Mouse (Mus musculus) embryo, embryonic 10 days (tissue): ENCODE data around the gene Fam57a.

Source experiments
- DNase-seq: peaks from one replicate; pipeline ENCODE4 v3.0.0-alpha.2; 2015; ENCODE audit warnings: low spot score

The Fam57a gene

DNA sequence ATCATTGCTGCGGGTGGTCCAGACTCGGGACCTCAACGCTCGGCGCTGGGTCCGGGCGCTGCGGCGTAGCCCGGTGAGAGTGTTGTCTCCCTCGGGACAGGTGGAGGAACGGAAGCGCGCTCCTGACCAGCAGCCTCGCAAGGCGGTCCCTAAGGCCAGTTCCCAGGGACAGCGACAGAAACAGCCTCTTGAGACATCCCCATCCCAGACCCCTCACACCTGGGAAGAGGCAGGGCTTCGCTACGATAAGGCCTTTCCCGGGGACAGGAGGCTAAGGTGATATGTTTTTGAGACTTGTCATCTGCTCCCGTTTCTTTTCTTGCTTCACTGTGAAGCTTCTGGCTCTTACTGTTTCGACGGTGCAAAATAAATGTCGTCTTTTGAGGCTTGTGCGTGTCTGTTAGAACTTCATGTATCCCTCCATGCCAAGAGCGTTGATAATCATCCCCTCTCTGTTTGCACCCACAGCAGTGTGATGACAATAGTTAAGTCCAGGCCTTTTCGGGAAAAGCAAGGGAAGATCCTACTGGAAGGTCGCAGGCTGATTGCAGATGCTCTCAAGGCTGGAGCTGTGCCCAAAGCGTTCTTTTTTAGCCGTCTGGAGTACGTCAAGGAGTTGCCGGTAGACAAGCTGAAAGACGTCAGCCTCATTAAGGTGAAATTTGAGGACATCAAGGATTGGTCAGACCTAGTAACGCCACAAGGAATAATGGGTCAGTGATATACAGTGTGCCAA lies 64.5 kb downstream of the Fam57a start:
- no peak for DNase-seq

GRCm38 (mm10) chr11:76246439-76246838 lies 67.0 kb downstream of the Fam57a start:
- no peak for DNase-seq

GRCm38 (mm10) chr11:76247239-76247638 lies 67.8 kb downstream of the Fam57a start:
- DNase-seq, result no peak

- no peak for DNase-seq
These were observed 72.6 kb downstream of the Fam57a start for GRCm38 (mm10) chr11:76252036-76252435.

GRCm38 (mm10) chr11:76253145-76253917 lies 73.9 kb downstream of the Fam57a start:
- DNase-seq, result peak; percentile 88

- DNase-seq, result no peak
These were observed 74.4 kb downstream of the Fam57a start for GRCm38 (mm10) chr11:76253918-76254264.

DNA sequence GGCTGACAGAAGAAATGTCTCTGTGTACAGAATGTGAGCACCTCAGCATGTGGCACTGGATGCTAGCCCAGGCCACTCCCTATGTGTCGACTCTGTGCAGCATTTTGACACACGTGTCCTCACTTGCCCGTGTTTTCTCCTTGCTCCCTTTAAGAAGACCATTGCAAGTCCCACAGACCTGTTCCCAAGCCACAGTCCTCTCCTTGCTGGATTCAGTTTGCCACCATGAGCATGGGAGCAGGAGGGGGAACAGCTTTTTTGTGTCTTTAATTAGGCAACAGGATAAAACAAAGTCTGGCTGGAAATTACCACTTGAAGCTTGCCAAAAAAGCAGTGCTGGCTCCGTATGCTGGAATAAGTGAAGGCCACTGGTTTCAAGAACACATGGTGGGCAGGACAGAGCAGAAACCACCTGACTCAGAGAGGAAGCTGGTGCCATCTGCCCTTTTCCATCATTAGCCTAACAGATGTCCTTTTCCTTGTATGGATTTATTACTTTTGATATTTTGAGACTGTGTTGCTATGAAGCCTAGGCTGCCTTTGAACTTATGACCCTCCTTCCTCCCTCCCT lies 76.0 kb downstream of the Fam57a start:
- DNase-seq, result peak; percentile 35

DNA sequence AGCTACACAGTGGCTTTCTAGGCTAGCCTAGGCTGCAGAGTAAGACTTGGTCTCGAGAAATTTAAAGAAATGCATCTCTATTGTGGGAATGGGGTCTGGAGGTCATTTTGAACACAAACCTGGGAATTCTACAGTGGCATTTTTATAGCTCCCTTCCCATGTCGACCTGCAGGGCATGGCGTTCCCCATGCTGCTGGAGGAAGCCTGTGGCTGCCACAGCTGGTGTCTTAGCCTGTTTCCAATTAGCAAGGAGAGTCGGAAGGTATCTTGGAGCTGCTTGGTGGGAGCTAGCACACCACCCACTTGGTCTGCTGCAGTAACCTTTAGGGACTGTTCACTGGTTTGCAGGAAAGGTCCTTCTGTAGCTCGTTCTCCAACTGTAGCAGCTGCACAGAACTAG lies 76.7 kb downstream of the Fam57a start:
- DNase-seq, result peak; percentile 65

DNA sequence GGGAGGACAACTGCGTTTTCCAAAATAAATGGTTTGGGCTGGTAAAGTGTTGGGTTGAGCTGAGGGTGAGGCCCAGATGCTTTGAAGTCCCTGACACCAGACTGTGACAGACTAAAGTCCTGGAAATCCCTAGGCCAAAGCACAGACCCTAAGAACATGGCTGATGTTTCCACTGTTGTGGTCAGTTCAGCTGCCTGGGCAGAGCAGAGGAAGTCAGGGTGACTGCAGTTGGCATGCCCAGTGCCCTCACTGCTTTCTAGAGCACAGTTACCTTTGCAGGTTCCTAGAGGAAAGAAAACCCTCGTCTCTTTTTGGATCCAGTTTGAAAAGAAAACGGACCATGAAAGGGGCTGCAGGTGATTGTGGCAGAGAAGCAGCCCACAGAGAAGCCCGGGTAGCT lies 77.9 kb downstream of the Fam57a start:
- DNase-seq, result no peak

DNA sequence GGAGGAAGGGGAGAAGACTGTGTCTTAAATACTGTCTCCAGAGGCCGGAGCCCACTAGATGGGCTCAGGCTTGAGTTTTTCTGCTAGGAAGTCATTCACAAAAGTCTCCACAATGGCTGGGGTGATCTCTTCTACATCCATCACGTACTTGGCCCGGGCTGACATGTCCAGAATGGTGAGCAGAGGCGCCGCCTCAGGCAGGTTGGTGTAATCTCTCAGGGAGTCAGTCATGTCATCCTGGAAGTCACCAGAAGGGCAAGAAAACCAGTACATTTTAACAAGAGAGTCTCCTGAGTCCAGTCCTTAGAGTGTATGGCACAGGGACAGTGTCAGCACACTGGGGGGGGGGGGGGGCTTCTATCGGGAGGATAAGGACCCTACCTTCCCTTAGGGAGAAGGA lies 79.0 kb downstream of the Fam57a start:
- no peak for DNase-seq

GRCm38 (mm10) chr11:76260208-76261050 lies 81.0 kb downstream of the Fam57a start:
- no peak for DNase-seq

DNA sequence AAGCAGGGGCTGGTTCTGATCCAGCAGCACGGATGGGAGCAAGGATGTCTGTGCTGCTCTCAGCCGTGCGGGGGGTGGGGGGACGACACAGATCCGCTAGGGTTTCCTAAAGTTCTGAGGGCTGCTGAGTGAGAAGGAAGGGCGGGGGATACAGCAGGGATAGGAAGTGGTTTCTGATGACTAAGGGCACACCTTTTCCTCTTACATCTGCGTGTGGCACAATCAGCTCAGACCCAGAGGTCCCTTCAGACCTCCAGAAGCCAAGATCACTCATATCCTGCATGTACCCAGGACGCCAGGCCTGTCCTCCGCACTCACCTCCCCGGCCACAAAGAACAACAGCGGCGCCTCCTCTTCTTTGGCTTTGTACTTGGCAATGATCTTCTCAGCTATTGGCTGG lies 81.8 kb downstream of the Fam57a start:
- DNase-seq, result no peak

- peak; percentile 61 for DNase-seq
These were observed 83.3 kb downstream of the Fam57a start for GRCm38 (mm10) chr11:76262611-76263351.
